Mouse (Mus musculus): ENCODE data around the gene Tgfbr3. TPM values are rescaled to one million over a fixed set of nuclear protein-coding genes. Genes with fewer than 3 reads are reported as not detected.

The Tgfbr3 gene
- polyA plus RNA-seq, 2 experiments = 20.7 to 29.0 TPM

DNA sequence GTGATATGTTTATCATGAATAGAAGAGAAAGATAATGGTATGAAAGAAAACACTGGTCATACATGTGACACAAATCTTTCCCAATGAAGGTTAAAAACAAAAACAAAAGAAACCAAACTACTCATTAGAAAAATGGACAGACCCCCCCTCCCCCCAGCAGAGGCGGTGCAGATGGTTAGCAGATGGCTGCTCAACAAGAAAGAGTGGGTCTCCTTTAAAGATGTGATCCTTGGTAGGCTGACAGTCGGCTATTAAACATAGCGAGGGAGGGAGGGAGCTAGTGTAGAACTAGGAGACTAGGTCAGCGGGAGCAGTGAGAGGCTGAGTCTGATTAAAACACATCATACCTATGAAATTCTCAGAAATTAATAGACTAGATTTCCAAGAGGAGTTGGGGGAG, 186.5 kb downstream of the Tgfbr3 start:
- H3K27ac ChIP-seq (replicated peaks; ENCODE audit: low read depth, low read length) = no peak overlapping the region
- 28% methylated on average over 4 of the region's 4 CpGs for WGBS

DNA sequence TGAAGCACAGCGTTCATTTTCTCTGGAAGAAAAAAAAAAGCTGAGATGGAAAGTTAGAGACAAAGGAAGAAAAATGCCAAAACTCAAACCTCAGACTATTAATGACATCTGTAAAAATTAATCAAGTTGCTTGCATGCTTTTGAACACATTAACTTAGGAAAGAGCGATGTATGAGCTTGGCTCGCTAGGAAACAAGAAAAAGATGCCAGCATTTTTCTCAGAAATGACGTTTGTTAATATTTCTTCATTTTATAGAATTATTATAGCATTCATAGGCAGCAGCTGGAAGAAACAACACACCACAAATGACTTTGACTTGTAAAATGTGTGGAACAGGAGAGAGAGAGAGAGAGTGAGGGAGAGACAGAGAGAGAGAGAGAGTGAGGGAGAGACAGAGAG, 187.7 kb downstream of the Tgfbr3 start:
- no peak for ATAC-seq (ENCODE audit: low FRiP score, low read depth)
- no peak for DNase-seq (ENCODE audit: low spot score)
- H3K9me3 ChIP-seq (ENCODE audit: control insufficient read depth, low read length) = no peaks in the 10 kb centered on the region
- no peak overlapping the region for H3K4me3 ChIP-seq (replicated peaks; ENCODE audit: low read length)
- no peak for TF ChIP-seq POLR2A (IDR thresholded peaks at IDR 0.05; ENCODE audit: borderline replicate concordance, extremely low read depth, insufficient read depth, insufficient read length)
- no peak overlapping the region for H3K9ac ChIP-seq (ENCODE audit: low read depth, low read length, severe bottlenecking)
- 45% methylated on average over 4 of the region's 4 CpGs for WGBS
- no peaks in the 10 kb centered on the region for H3K27me3 ChIP-seq (ENCODE audit: control insufficient read depth, insufficient read depth, low read length)
- peaks cover 7% of the 10 kb centered on the region; the same call in 1 of the 2 replicates for H3K36me3 ChIP-seq (ENCODE audit: control insufficient read depth, insufficient read depth, low read length)
- H3K4me1 ChIP-seq (ENCODE audit: control insufficient read depth, insufficient read depth, low read length) = peaks cover 15% of the 10 kb centered on the region
- H3K4me2 ChIP-seq (replicated peaks; ENCODE audit: low read depth, low read length, severe bottlenecking) = no peak overlapping the region
- no peak overlapping the region for H3K27ac ChIP-seq (replicated peaks; ENCODE audit: low read depth, low read length)

More for the DNA sequence above, 186.5 kb downstream of the Tgfbr3 start:
- no peak overlapping the region for H3K4me3 ChIP-seq (replicated peaks; ENCODE audit: low read length)
- H3K27me3 ChIP-seq (ENCODE audit: control insufficient read depth, insufficient read depth, low read length) = no peaks in the 10 kb centered on the region
- H3K9ac ChIP-seq (ENCODE audit: low read depth, low read length, severe bottlenecking) = no peak overlapping the region
- DNase-seq (ENCODE audit: low spot score) = no peak
- H3K4me2 ChIP-seq (replicated peaks; ENCODE audit: low read depth, low read length, severe bottlenecking) = no peak overlapping the region
- no peak for TF ChIP-seq POLR2A (IDR thresholded peaks at IDR 0.05; ENCODE audit: borderline replicate concordance, extremely low read depth, insufficient read depth, insufficient read length)
- peaks cover 7% of the 10 kb centered on the region; the same call in 1 of the 2 replicates for H3K36me3 ChIP-seq (ENCODE audit: control insufficient read depth, insufficient read depth, low read length)
- peaks cover 15% of the 10 kb centered on the region for H3K4me1 ChIP-seq (ENCODE audit: control insufficient read depth, insufficient read depth, low read length)
- ATAC-seq (ENCODE audit: low FRiP score, low read depth) = no peak
- H3K9me3 ChIP-seq (ENCODE audit: control insufficient read depth, low read length) = no peaks in the 10 kb centered on the region

DNA sequence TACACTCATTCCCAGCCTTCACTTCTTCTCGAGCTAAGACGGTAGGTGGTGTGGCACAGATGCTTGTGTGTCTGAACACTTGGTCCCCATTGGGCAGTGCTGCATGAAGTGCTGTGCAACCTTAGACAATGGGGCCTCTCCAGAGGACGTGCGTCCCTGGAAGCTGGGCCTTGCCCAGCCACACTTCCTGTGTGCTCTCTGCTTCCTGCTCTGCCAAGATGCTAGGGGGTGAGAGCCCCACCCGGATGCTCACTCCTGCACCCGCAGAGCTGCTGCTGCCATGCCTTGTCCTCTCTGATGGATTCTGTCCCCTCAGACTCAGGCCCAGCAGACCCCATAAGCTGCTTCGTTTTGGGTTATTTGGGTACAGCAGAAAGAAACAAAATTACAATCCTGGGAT, 188.3 kb downstream of the Tgfbr3 start:
- TF ChIP-seq POLR2A (IDR thresholded peaks at IDR 0.05; ENCODE audit: borderline replicate concordance, extremely low read depth, insufficient read depth, insufficient read length) = no peak
- Histone ChIP-seq H3K4me3 (replicated peaks; ENCODE audit: low read length) (no peak overlapping the region), H3K4me1 (ENCODE audit: control insufficient read depth, insufficient read depth, low read length) (peaks cover 15% of the 10 kb centered on the region), H3K4me2 (replicated peaks; ENCODE audit: low read depth, low read length, severe bottlenecking) (no peak overlapping the region), H3K27ac (replicated peaks; ENCODE audit: low read depth, low read length) (no peak overlapping the region), H3K27me3 (ENCODE audit: control insufficient read depth, insufficient read depth, low read length) (no peaks in the 10 kb centered on the region), H3K36me3 (ENCODE audit: control insufficient read depth, insufficient read depth, low read length) (peaks cover 4% of the 10 kb centered on the region; the same call in 1 of the 2 replicates), H3K9ac (ENCODE audit: low read depth, low read length, severe bottlenecking) (no peak overlapping the region), H3K9me3 (ENCODE audit: control insufficient read depth, low read length) (no peaks in the 10 kb centered on the region)
- ATAC-seq (ENCODE audit: low FRiP score, low read depth) (no peak), DNase-seq (ENCODE audit: low spot score) (no peak)
- 55% methylated on average over 7 of the region's 7 CpGs for WGBS

DNA sequence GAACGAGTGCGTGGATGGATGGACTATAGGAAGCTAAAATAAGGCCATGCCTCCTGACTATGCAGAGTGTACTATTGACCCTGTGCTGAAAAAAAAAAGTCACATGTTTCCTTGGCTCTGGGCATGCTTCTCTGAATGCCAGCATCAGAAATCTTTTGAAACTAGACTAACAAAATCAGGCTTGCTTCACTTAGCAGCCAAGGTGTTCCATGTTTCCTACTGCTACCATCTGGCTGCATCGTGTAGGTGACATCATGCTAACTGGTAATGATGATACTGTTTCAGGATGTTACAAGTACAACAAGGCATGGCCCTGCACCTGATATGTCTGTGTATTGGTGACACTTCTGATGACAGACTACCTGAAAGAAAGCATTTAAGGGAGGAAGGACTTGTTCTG, 189.8 kb downstream of the Tgfbr3 start:
- Histone ChIP-seq H3K27me3 (ENCODE audit: control insufficient read depth, insufficient read depth, low read length) (no peaks in the 10 kb centered on the region), H3K9me3 (ENCODE audit: control insufficient read depth, low read length) (no peaks in the 10 kb centered on the region), H3K36me3 (ENCODE audit: control insufficient read depth, insufficient read depth, low read length) (no peaks in the 10 kb centered on the region), H3K27ac (replicated peaks; ENCODE audit: low read depth, low read length) (no peak overlapping the region), H3K4me1 (ENCODE audit: control insufficient read depth, insufficient read depth, low read length) (peaks cover 15% of the 10 kb centered on the region), H3K4me3 (replicated peaks; ENCODE audit: low read length) (no peak overlapping the region), H3K4me2 (replicated peaks; ENCODE audit: low read depth, low read length, severe bottlenecking) (no peak overlapping the region), H3K9ac (ENCODE audit: low read depth, low read length, severe bottlenecking) (no peak overlapping the region)
- DNase-seq (ENCODE audit: low spot score) (no peak), ATAC-seq (ENCODE audit: low FRiP score, low read depth) (no peak)
- TF ChIP-seq POLR2A (IDR thresholded peaks at IDR 0.05; ENCODE audit: borderline replicate concordance, extremely low read depth, insufficient read depth, insufficient read length) = no peak
- 83% methylated on average over 3 of the region's 3 CpGs for WGBS

DNA sequence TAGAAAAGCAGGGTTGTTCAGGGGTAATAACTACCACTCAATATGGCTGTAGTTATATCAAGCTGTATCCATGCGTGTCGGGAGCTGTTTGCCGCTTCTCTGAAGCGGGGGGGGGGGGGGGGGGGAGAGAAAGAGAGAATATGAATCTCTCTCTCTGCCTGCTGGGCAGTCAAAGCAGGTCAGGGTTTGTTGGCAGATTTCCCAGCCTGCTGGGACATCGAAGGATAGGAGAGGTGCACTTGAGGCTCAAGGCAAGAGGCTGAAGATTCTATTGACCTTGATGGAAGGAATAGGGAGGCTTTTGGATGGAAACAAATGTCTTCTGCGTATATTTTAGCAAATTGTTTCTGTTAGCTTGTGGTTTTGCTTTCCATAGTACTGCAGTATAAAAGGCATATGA, 190.4 kb downstream of the Tgfbr3 start:
- no peaks in the 10 kb centered on the region for H3K9me3 ChIP-seq (ENCODE audit: control insufficient read depth, low read length)
- TF ChIP-seq POLR2A (IDR thresholded peaks at IDR 0.05; ENCODE audit: borderline replicate concordance, extremely low read depth, insufficient read depth, insufficient read length) = no peak
- no peaks in the 10 kb centered on the region for H3K36me3 ChIP-seq (ENCODE audit: control insufficient read depth, insufficient read depth, low read length)
- no peak overlapping the region for H3K9ac ChIP-seq (ENCODE audit: low read depth, low read length, severe bottlenecking)
- 64% methylated on average over 6 of the region's 6 CpGs for WGBS
- no peak overlapping the region for H3K27ac ChIP-seq (replicated peaks; ENCODE audit: low read depth, low read length)
- no peaks in the 10 kb centered on the region for H3K27me3 ChIP-seq (ENCODE audit: control insufficient read depth, insufficient read depth, low read length)
- peaks cover 19% of the 10 kb centered on the region for H3K4me1 ChIP-seq (ENCODE audit: control insufficient read depth, insufficient read depth, low read length)
- DNase-seq (ENCODE audit: low spot score) (no peak), ATAC-seq (ENCODE audit: low FRiP score, low read depth) (no peak)
- no peak overlapping the region for H3K4me3 ChIP-seq (replicated peaks; ENCODE audit: low read length)
- no peak overlapping the region for H3K4me2 ChIP-seq (replicated peaks; ENCODE audit: low read depth, low read length, severe bottlenecking)

DNA sequence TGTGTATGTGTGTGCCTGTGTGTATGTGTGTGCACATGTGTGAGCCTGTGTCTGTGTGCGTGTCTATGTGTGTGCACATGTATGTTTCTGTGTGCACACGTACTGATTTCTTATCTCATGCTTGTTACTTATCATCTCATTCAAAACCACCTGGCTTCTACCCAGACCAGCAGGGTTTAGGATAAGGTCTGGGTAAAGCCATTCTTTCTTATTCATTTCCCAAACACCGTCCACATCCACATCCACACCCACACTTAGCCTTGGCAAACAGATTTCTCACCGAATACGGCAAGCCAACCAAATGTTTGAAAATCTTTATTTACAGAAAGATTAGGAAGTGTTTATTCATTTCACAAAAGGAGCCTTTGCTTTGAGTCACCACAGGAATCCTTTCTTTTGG, 191.4 kb downstream of the Tgfbr3 start:
- H3K4me2 ChIP-seq (replicated peaks; ENCODE audit: low read depth, low read length, severe bottlenecking) = no peak overlapping the region
- peaks cover 19% of the 10 kb centered on the region for H3K4me1 ChIP-seq (ENCODE audit: control insufficient read depth, insufficient read depth, low read length)
- no peak for TF ChIP-seq POLR2A (IDR thresholded peaks at IDR 0.05; ENCODE audit: borderline replicate concordance, extremely low read depth, insufficient read depth, insufficient read length)
- H3K27me3 ChIP-seq (ENCODE audit: control insufficient read depth, insufficient read depth, low read length) = no peaks in the 10 kb centered on the region
- WGBS = 79% methylated on average over 5 of the region's 5 CpGs
- no peak overlapping the region for H3K9ac ChIP-seq (ENCODE audit: low read depth, low read length, severe bottlenecking)
- ATAC-seq (ENCODE audit: low FRiP score, low read depth) (no peak), DNase-seq (ENCODE audit: low spot score) (no peak)
- H3K27ac ChIP-seq (replicated peaks; ENCODE audit: low read depth, low read length) = no peak overlapping the region
- H3K9me3 ChIP-seq (ENCODE audit: control insufficient read depth, low read length) = no peaks in the 10 kb centered on the region
- no peaks in the 10 kb centered on the region for H3K36me3 ChIP-seq (ENCODE audit: control insufficient read depth, insufficient read depth, low read length)
- no peak overlapping the region for H3K4me3 ChIP-seq (replicated peaks; ENCODE audit: low read length)
